Mouse (Mus musculus) liver, embryonic 14.5 days (tissue): Measurements from ENCODE around the gene Arf1. TPM values are rescaled to one million over a fixed set of nuclear protein-coding genes. Genes with fewer than 3 reads are reported as not detected.

Experiments used
- ATAC-seq: fragments of 200-750 bp; cut with Nextera tagmentation; 2 replicates; pipeline ENCODE4 v1.8.0; 2017; ENCODE audit warnings: moderate number of reproducible peaks, mild to moderate bottlenecking, moderate library complexity; ENCODE audit not compliant: insufficient read depth
- DNase-seq, 3 experiments: peaks; one replicate each; pipeline ENCODE4 v3.0.0-alpha.2; 2012 to 2013; ENCODE audit warnings: low read depth in 3 of 3, low spot score in 3 of 3
- H3K27ac ChIP-seq: fragments of 300-500 bp; sonication (generic); 2 replicates; pipeline ENCODE4 v1.5.1; 2014; ENCODE audit warnings: moderate library complexity, mild to moderate bottlenecking, control low read depth, inconsistent platforms
- H3K27me3 ChIP-seq: fragments of 300-500 bp; sonication (generic); 2 replicates; pipeline ENCODE4 v1.6.1; 2014; ENCODE audit warnings: mild to moderate bottlenecking, low read length, moderate library complexity; ENCODE audit not compliant: control insufficient read depth, insufficient read depth
- H3K36me3 ChIP-seq: fragments of 300-500 bp; sonication (generic); replicated peaks from 2 replicates; pipeline ENCODE4 v1.6.1; 2014; ENCODE audit warnings: low read depth; ENCODE audit not compliant: control insufficient read depth, insufficient read depth
- H3K4me1 ChIP-seq, 2 experiments: fragments of 200-500 bp in 1 of 2; fragments of 300-500 bp in 1 of 2; sonication (generic) in 1 of 2; replicated peaks; 2 replicates each; pipeline ENCODE4 v1.6.1; 2012 to 2014; ENCODE audit warnings: antibody characterized with exemption in 1 of 2, inconsistent platforms in 1 of 2, low read length in 1 of 2; ENCODE audit not compliant: control insufficient read depth in 2 of 2, insufficient read depth in 2 of 2
- H3K4me2 ChIP-seq: fragments of 300-500 bp; sonication (generic); 2 replicates; pipeline ENCODE4 v1.6.1; 2014; ENCODE audit warnings: low read depth, mild to moderate bottlenecking, control low read depth, moderate library complexity
- H3K4me3 ChIP-seq, 2 experiments: fragments of 200-500 bp in 1 of 2; fragments of 300-500 bp in 1 of 2; sonication (generic) in 1 of 2; 2 replicates each; pipeline ENCODE4 v1.5.1; 2012 to 2014; ENCODE audit warnings: low read depth in 2 of 2, low read length in 2 of 2, mild to moderate bottlenecking in 2 of 2, control low read depth in 1 of 2, inconsistent platforms in 1 of 2, moderate library complexity in 1 of 2; ENCODE audit not compliant: insufficient read depth in 1 of 2
- H3K9ac ChIP-seq: fragments of 300-500 bp; sonication (generic); replicated peaks from 2 replicates; pipeline ENCODE4 v1.6.1; 2014; ENCODE audit warnings: mild to moderate bottlenecking, control low read depth, moderate library complexity
- H3K9me3 ChIP-seq: fragments of 300-500 bp; sonication (generic); 2 replicates; pipeline ENCODE4 v1.6.1; 2016; ENCODE audit warnings: low read length, mixed read lengths; ENCODE audit not compliant: control insufficient read depth
- CTCF ChIP-seq: IDR thresholded peaks from 2 replicates; pipeline ENCODE4 v1.5.1; 2016; ENCODE audit warnings: antibody characterized with exemption, low read depth, control low read depth
- EP300 ChIP-seq: IDR thresholded peaks from 2 replicates; pipeline ENCODE4 v1.6.1; 2016; ENCODE audit warnings: antibody characterized with exemption, low read depth
- WGBS: fragments of 180-500 bp; shearing (Covaris S2); extraction: QIAGEN DNeasy Blood & Tissue Kit; methylation state at CpG from one replicate; pipeline ENCODE4 v1.1.7; 2014; ENCODE audit not compliant: insufficient replicate concordance; 5-methylcytosine and 5-hydroxymethylcytosine counted together
- polyA plus RNA-seq, 2 experiments: library from polyadenylated mRNA; depleted of rRNA in 1 of 2; stranded (reverse) in 1 of 2; unstranded in 1 of 2; fragments of >200 nt; fragmentation: Nextera tagmentation in 1 of 2; extraction: Ambion mirVana in 1 of 2; gene quantifications; 2 replicates each; pipeline versions ENCODE4 v1.2.1 to v1.2.3; 2012 to 2014

The Arf1 gene
- polyA plus RNA-seq, 2 experiments: 190 to 227 TPM

- H3K4me3 ChIP-seq: peak overlapping the region; percentile 65 to 99
- WGBS: 8% methylated on average over 18 of the region's 18 CpGs
- no peaks in the 10 kb centered on the region for H3K27me3 ChIP-seq
- H3K9me3 ChIP-seq: no peaks in the 10 kb centered on the region
- peak overlapping the region; percentile 96 for H3K4me2 ChIP-seq
- peaks cover 6 to 16% of the 10 kb centered on the region in 2 experiments for H3K4me1 ChIP-seq
- TF ChIP-seq EP300 (no peak), CTCF (peak; percentile 96)
- ATAC-seq: peak; percentile 72
- peaks cover 52% of the 10 kb centered on the region for H3K36me3 ChIP-seq
- peak overlapping the region; percentile 89 for H3K27ac ChIP-seq
- H3K9ac ChIP-seq: peak overlapping the region; percentile 97
- peak; percentile 69 to 77 (median 75) for DNase-seq
Measured at GRCm38 (mm10) chr11:59209003-59209441, 19.0 kb downstream of the Arf1 start.

- H3K4me1 ChIP-seq: peaks cover 6 to 16% of the 10 kb centered on the region in 2 experiments
- TF ChIP-seq EP300 (no peak), CTCF (no peak)
- peak within 1 kb of the TSS; percentile 65 to 99 for H3K4me3 ChIP-seq
- peak within 1 kb of the TSS; percentile 96 for H3K4me2 ChIP-seq
- peak; percentile 84 for ATAC-seq
- H3K9me3 ChIP-seq: no peaks in the 10 kb centered on the region
- under 1% methylated on average over 67 of the region's 67 CpGs for WGBS
- H3K27ac ChIP-seq: peak within 1 kb of the TSS; percentile 89
- peak within 1 kb of the TSS; percentile 97 for H3K9ac ChIP-seq
- H3K27me3 ChIP-seq: no peaks in the 10 kb centered on the region
- DNase-seq: peak; percentile 82 to 92 (median 82)
- peaks cover 49% of the 10 kb centered on the region for H3K36me3 ChIP-seq
Measured at GRCm38 (mm10) chr11:59208153-59208831, 19.8 kb downstream of the Arf1 start, which contains the start of gene 2310033P09Rik. Gene 2310033P09Rik (plus strand): TSS chr11:59208321.

- H3K9me3 ChIP-seq: no peaks in the 10 kb centered on the region
- peak within 1 kb of the TSS; percentile 96 for H3K4me2 ChIP-seq
- peak within 1 kb of the TSS; percentile 70 for H3K27ac ChIP-seq
- ATAC-seq (peak; percentile 95), DNase-seq (peak; percentile 84 to 90 (median 86))
- under 1% methylated on average over 63 of the region's 63 CpGs for WGBS
- peaks cover 15% of the 10 kb centered on the region for H3K36me3 ChIP-seq
- peaks cover 11 to 15% of the 10 kb centered on the region in 2 experiments for H3K4me1 ChIP-seq
- TF ChIP-seq CTCF: no peak
- no peak for TF ChIP-seq EP300
- peak within 1 kb of the TSS; percentile 85 for H3K9ac ChIP-seq
- H3K27me3 ChIP-seq: no peaks in the 10 kb centered on the region
- peak within 1 kb of the TSS; percentile 73 to 97 for H3K4me3 ChIP-seq
Measured at GRCm38 (mm10) chr11:59202081-59202995, 25.7 kb downstream of the Arf1 start, which contains the start of gene Mrpl55. Gene Mrpl55 (plus strand): TSS chr11:59202486.

DNA sequence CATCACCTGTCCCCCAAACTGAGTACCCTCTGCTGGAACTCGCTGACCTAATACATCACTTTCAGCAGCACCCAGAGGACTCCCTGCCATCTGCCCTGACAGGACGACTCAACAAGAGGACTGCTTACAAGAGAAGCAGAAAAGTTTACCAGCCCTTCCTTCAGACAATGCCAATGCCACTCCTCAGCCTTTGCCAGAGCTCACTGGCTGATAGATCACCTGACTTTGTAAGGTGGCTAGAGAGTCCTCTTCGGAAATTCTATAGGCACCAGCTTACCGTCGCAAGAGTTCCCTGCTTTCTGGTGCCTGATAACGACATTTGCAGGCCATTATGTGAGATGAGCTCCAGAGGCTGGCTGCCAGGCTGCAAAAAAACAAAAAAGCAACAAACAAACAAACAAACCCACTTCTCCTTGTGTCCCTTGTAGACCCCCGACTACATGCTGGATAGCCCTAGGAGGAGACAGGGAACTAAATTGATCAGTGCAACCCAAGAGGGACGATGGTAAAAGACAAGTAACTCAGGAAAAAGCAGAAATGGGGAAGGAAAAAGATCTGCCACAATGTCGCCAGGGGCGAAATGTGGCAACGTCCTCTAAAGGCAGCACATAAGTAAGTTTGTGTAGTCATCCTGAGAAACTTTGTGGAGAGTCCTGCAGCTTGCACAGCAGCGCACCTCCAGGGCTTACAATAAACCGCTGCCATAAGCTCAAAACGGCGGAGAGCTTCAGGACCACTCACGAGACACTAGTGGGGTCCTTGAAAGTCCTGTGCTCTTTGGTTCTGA is 26.7 kb downstream of the Arf1 start:
- peaks cover 11 to 15% of the 10 kb centered on the region in 2 experiments for H3K4me1 ChIP-seq
- H3K9ac ChIP-seq: peak overlapping the region; percentile 85
- H3K4me3 ChIP-seq: peak overlapping the region; percentile 73 to 97
- H3K9me3 ChIP-seq: no peaks in the 10 kb centered on the region
- TF ChIP-seq CTCF: no peak
- TF ChIP-seq EP300: no peak
- DNase-seq: peak in 1 of 3 experiments; percentile 45
- H3K27ac ChIP-seq: peak overlapping the region; percentile 70
- peak; percentile 7; the same call in 1 of the 2 replicates for ATAC-seq
- WGBS: 11% methylated on average over 16 of the region's 16 CpGs
- H3K4me2 ChIP-seq: peak overlapping the region; percentile 96
- peaks cover 14% of the 10 kb centered on the region for H3K36me3 ChIP-seq
- H3K27me3 ChIP-seq: no peaks in the 10 kb centered on the region
